Mouse (Mus musculus): ENCODE results near the gene Gper1.

The Gper1 gene

DNA sequence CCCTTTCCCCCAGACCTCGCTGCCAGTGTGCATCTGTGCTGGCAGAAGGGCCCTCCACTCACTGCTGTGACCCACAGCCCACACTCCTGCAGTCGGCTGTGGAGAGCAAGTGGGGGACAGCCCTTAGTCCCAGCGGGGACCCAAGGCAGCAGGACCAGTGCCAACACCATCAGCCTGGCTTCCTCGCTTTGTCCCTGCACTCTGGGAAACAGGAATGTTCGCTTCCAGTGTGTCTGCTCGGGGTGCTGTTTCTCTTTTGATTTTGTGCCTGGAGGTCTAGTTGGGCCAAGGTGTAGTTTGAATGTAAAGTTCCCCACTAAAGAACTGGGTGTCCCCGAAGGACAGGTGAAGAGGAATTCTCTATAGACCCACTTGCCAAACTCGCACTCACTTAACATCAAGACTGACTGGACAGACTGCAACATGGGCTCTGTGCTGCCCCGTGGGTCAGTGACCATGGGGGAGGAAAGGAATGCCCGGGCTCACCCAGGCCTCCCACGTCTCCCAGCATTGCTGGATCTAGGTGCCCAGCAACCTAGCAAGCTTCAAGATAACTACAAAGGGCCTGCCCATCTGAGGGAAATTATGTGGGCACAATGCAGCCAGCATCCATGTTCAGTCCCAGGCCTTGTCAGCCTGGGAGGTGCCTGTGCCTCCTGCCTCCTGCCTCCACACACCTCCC lies 31.5 kb upstream of the Gper1 start:
- DNase-seq, result no peak

DNA sequence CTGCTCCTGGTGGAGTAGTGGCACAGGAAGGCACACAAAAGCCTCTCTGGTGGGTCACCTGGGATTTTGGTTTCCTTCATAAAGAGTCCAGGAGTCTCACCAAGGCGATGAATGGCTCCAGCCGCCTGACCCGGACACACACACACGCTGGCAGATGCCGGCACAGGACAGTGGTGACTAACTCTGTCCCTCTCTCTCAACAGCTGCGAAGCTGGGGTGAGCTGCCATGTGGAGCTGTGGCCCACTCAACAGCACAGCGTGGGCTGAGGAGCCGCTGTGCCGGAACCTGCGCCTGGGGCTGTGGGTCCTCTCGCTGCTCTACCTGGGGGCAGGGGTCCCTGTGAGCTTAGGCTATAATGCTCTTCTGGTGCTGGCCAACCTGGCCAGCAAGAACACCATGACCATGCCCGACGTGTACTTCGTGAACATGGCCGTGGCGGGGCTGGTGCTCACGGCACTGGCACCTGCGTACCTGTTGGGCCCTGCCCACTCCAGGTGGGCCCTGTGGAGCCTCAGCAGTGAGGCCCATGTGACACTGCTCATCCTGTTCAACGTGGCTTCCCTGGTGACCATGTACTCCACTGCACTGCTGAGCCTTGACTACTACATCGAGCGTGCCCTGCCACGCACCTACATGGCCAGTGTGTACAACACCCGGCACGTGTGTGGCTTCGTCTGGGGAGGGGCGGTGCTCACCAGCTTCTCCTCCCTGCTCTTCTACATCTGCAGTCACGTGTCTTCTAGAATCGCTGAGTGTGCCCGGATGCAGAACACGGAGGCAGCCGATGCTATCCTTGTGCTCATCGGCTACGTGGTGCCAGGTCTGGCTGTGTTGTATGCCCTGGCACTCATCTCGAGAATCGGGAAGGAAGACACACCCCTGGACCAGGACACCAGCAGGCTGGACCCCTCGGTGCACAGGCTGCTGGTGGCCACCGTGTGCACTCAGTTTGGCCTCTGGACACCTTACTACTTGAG lies 30.4 kb upstream of the Gper1 start:
- DNase-seq, result no peak

DNA sequence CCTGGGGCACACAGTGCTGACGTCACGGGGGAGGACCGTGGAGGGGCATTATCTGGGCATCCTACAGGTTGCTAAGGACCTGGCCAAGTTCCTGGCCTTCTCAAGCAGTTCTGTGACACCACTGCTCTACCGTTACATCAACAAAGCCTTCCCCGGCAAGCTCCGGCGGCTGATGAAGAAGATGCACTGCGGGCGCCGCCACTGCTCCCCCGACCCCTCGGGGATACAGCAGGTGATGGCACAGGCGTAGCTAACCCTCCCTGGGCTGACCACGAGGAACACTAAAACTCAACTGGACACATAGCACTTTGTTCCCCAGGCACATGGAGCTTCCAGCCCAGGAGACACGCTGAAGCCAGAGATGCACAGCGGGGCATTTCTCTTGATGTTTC lies 29.8 kb upstream of the Gper1 start:
- no peak for DNase-seq

DNA sequence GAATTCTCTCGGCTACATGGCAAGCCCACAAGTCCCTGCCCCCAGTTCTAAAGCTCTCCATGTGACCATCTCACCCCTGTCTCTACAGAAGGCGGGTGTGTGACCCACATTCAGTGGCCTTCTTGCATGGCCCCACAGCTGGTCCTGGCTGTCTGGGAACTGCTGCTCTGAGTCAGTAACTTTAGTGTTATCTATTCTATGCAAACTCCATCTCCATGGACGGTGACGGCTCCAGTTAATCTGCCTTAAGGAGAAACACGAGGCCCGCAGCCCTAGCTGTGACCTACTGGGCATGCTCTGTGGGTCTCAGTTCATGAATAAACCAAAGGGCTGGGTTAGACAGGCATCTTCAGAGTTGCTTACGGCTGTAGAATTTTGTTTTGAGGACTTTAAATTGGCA lies 28.6 kb upstream of the Gper1 start:
- no peak for DNase-seq

DNA sequence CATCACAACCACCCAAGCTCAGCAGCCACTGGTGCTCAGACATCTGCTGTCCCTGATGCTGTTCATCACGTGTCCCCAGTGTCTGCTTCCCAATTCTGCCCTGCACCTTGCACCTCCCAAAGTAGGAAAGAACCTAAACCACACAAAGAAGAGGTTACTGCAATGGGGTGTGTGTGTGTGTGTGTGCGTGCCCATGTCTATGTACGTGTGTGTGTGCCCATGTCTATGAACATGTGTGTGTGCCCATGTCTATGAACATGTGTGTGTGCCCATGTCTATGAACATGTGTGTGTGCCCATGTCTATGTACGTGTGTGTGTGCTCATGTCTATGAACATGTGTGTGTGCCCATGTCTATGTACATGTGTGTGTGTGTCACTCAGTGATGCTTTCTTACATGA lies 27.4 kb upstream of the Gper1 start:
- DNase-seq, result no peak

DNA sequence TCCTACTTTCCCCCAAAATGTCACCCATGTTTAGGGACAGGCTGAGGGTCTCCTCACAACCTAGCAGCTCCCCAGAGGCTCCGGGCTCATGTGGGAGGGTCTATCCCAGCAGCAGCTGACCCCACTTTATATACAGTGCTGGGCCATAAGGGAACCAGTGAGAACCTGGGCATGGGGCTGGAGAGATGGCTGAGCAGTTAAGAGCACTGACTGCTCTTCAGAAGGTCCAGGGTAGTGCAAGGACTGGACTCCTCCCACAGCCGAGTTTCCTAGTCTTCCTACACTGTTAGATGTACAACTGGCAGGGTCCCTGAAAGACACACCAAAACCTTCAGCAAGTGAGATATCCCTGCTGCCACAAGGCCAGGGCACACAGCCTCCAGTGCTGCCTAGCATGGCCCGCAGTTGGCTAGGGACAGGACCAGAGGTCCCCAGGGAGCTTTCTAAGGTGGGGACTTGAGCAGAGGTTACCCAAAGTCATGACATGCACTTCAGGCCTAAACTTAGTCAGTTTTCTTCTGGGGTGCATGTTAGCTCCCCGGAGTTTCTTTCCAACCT lies 25.5 kb upstream of the Gper1 start:
- no peak for DNase-seq

DNA sequence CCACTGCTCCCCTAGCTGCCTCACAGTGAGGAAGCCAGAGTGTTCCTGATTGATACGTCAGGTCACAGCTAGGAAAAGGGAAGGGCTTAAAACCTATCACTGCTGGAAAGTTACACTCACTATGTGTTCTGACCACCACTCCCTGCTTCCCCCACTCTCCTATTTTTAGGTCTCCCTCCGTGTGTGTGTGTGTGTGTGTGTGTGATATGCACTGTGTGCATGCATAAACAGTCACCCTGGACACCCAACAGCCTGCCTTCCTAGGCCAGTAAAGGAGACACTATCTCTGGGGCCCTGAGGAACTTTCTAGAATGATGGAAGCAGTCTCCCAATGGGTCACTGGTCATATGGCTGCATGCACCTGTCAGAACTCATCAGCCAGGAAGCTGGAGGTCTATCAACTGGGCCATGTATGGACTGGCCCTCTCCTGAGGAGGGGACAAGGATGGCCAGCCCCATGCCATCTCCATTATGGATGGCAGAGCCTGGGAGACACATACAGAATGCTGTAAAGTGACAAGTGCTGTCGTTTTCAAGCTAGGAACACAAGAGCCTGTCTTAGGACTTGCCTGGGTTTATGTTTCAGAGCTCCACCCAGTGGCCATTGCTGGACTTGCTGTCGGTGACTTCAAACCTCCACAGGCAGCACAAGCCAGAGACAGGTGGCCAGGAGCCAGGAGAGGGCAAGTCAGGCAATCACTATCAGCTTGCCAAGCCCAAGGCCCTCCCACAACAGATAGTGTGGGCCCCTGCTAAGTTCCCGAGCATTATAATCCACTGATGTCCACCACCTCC lies 24.8 kb upstream of the Gper1 start:
- DNase-seq, result peak; percentile 83

DNA sequence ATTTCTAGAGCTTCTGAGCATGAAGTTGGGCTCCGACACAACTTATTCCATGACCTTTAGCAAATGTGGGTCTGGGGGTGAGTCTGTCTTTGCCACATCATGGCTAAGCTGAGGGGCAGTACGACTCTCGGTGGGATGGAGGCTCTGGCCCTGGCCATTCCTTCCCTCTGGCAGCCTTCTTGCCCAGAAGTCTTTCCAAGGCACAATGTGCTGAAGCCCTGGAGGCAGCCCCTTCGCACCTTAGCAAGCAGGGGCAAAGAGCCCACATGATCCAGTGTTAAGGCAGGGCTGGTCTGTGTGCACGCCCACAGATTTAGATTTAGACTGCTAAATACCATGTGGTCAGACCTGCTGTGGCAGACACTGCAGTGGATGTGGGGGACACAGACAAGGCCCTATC lies 24.2 kb upstream of the Gper1 start:
- DNase-seq, result no peak

DNA sequence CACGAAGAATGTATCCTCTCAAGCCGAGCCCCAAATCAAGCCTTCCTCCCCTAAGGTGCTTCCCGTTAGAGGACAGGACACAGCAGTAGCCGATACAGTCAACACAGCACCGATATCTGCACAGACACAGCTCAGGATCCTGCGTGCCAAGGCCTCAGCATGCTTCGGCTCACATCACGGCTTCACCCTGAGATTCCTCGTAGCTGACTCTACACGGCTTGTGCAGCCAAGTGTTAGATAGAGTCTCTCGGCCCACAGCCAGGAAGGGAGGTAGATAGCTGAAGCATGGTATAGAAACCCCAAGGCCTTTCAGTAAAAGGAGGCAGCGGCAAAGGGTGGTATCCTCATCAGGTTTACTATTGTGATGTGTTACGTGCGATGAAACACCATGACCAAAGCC lies 23.0 kb upstream of the Gper1 start:
- no peak for DNase-seq

DNA sequence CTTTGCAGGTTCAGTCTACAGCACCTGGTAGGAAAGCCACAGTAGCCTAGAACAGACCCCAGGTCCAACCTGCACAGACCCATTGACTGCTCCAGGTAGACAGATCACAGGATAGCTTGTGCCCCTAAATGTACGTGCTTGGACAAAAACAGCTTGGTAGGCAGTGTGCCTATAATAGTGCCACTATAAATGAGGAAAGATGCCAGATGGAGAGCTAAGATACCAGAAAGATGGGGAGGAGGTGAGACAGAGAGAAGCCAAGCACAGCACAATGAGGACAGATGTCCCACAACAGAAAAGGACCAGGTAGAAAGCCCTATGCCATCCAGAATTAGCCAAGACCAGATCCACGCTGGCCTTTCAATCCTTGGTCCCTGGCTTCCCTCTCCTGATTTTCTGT lies 20.8 kb upstream of the Gper1 start:
- no peak for DNase-seq

DNA sequence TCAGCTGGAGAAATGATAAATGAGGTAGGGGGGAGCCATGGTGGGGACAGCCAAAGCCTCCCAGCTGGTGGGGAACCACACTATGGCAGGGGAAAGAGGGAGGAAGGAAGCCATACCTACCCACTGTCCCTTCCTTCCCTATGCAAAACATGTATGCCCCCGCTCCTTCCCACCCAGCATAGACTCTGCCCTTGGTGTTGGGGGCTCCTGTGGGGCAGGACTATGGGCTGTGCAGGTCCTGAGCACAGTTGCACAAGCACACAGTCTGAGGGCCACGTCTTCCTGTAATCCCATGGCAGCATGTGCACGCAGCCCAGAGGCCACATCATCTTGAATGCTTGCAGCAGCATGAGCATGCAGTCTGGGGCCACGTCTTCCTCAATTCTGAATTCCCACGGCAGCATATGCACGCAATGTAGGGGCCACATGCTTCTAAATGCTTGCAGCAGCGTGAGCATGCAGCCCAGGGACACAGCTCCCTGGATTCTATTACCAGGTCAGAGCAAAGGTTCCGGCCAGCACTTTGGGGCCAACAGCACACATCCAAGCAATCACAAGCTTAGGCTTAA lies 19.2 kb upstream of the Gper1 start:
- DNase-seq, result no peak

DNA sequence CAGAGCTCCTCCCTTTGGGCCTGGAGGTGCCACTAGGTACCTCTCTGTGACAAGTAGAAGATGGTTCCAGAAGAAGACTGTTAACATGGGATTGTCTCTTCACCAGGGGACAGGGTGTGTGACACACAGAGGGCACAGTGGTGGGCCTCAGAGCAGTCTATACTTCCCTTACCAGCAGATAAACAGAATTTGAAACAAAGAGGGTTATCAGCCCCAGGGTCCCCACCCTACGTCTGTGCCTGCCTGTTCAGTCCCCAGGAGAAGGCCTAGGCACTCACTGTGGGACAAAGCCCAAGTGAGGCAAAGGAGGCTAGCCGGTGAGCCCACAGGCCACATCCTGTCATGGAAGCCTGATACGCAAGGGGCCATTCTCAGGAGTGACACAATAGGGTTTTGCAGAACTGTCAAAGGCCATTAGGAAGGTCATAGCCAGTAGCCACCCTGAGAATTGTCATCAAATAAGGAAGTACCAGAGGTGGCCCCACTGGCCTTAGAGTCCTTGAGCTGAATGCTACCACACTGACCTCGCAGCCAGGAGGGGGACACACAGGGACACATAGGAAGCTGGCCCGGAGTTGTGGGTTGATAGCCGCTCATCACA lies 18.1 kb upstream of the Gper1 start, which contains the start of gene C130050O18Rik:
TSS of gene C130050O18Rik (plus strand) at position 480 of the 601 bp plus-strand sequence.
- no peak for DNase-seq

DNA sequence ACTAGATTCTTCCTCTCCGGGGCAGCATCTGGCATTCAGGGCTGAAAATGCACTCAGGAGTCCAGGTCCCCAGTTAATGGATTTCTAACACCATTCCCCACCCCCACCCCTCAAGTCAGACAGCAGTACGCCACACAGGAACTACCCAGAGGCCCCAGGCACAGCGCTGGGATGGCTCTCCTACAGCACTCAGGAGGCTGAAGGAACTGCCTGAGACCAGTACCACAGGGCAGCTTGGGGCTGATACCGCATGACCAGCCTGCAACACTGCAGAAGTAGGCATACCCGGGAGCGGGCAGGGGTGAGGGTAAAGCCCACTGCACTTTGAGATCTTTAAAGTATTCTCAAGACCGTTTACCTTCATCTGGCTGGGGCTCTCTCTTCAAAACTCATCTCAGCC lies 17.5 kb upstream of the Gper1 start:
- DNase-seq, result no peak

DNA sequence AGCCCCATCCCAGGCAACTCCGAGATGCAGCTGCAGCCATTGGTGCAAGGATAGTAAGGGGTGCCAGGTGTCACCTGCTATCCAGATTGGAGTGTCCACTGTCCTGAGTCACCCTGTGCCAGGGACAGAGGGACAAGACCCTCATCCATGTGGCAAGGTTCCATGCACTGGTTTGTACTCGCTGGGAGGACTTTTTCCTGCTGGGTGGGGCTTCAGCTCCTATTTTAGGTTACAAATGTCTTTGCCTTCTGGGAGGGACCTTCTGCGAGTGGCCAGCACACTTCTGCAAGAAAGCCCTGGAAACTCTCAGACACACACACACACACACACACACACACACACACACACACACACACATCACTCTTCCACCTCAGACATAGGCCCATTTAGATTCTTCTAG lies 17.0 kb upstream of the Gper1 start:
- DNase-seq, result no peak

DNA sequence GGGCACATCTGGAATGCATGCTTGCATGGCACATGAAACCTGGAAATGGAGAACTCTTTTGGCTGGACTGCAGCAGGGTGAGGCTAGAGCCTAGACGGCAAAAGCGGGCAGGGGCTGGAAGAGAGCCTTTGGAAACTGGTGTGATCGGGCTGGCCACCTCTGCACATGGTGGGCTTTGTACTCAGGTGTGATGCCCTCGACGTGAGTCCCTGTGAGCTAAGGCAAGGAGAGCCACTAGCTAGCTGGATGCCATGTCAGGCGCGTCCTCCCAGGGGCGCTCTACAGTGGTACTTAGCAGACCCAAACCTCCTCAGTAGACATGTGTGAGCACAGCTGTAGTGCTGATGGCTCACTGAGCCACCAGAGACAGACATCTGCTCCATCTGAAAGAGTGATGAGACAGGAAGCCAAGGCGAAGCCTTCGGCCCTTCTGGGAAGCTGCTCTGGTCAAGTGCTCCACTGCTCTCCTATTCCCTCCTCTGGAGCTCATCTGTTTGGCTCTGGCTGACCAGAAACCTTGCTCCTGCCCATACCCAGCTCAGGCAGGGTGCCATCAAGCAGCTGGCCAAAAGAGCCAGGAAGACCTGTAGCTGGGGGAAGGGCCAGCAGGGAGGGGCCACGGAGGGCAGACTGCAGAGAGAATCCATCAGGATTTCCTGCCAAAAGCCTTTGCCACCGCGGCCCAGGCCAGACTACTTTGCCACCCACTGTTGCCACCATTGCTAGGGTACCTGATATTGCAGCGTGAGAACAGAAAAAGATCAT lies 15.6 kb upstream of the Gper1 start:
- no peak for DNase-seq

DNA sequence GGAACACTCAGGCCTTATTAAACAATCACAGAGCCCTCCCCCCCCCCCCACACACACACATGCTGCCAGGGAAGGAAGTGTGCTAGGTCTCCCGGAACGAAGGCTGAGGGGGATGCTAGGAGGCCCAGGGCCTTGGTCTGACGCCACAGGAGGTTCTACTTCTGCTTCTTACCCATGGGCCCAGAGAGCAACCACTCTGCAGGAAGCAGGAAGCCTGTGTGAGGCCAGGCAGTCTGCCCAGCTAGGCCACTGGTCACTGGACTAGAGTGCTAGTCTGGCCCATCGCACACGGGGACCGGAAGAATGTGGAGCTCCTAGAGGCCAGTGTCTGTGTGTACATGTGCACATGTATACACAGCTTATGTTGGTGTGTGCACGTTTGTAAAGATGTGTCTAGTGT lies 14.4 kb upstream of the Gper1 start:
- no peak for DNase-seq

DNA sequence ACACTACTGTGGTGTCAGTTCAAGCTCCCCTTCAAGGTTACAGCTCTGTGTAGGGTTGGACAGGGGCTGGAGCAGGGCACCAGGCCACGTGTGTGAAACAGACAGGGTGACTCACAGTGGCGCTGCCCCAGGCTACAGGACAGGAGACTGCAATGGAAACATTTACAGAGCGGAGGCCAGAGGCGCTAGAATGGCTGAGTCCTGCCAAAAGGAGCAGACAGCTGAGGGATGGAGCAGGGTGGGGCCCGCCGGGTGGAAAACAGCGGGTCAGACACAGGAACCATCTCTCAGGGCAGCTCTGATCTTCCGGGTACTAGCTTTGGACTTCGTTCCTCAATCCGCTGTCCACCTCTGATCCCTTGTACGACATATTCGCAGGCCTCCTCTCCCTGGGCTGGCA lies 13.5 kb upstream of the Gper1 start:
- DNase-seq, result no peak

DNA sequence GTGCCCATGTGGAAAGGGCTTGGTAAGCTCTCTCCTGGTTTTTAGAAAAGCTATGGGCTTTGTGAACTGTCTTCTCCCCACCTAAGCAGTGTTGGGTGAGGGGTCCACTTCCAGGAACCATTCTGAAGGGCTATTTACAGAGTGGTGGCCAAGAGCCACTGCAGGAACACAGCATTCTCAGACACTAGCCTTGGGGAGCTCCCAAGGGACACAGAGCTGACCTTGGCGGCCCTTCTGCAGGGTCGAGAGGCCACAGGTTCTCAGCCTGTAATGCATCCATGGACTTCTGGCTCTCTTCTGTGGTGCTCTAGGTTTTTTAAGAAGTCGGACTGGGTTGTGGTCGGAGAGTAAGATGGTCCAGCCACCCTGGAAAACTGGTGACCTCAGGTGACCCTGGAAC lies 12.9 kb upstream of the Gper1 start:
- no peak for DNase-seq

DNA sequence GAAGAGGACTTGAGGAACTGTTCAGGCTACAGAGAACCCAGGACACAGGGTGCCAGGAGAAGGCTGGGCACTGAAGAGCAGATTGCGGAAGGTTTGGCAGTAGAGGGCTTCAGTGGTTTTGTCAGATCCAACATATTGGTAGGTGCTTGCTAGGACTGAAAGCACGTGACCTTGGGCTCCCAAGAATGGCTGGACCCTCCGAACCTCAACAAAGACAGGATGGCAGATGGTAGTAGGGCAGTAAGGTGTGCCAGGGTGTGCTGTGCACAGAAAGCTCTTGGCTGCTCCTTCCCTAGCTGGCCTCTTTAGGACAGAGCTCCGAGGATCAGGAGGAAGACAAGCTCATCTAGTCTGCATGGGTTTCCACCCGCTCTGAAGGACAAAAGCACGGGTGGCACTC lies 11.8 kb upstream of the Gper1 start:
- DNase-seq, result no peak

DNA sequence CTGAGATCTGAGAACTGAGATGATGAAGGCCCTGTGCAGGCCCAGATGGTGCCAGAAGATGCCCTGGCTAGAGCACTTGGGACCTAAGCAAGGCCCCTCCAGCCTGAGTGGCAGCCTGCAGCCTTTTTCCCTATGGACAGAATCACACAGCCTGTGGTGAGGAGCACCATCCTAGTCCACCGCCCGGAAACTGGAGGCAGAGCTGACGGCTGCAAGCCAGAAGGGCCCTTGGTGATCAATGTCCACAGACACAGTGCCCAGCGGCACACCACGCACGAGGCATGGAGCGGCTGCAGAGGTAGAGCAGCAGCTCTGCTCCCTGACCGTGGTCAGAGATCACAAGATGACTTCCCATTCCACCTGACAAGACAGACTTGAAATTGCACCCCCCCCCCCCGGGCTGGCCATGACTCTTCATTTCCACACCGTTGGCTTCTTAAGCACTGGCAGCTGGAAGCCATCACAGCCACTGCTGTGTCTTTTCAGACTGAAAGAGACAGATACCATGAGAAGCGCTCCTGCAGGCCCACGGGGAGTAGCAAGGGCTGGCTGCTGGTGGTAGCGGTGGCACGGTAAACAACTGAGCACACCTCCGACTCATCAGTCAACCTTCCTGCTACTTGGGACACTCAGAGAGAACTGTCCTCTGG lies 11.2 kb upstream of the Gper1 start:
- no peak for DNase-seq

DNA sequence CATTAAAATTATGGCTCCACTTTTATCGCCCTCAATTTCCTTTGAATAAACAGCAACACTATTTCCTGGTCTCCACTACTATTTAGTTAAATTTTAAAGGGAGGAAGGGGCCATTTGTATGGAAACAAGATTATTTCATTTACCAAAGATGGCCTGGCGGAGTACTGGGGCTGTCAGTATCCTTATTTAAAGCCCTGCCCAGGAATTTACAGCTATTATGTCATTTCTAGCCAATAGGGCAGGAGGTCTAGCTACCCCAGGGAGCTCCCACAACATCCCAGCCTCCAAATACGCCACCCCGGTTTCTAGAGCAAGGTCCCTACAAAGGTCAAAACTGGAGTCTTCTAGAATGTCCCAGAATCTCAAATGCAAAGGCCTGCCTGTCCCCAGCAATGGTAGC lies 9.4 kb upstream of the Gper1 start:
- DNase-seq, result no peak
